Mouse (Mus musculus) midbrain, embryonic 14.5 days (tissue): ENCODE measurements at regions not wholly inside any gene's neighbourhood (a gene's known extent, or its start where the extent isn't known, plus 50 kb on each side); places are given as distances from the start of the nearest gene placed in this dataset.
A peak's percentile ranks its signal among the peaks of the same experiment; 100 is the strongest.
"Not testable (repeated sequence)": the region's sequence is repeated elsewhere in the genome, so short reads cannot be mapped to it uniquely, and the experiment has no call there.

Experiments
- ATAC-seq: fragments of 200-750 bp; cut with Nextera tagmentation; 2 replicates; pipeline ENCODE4 v1.8.0; 2017; ENCODE audit warnings: moderate number of reproducible peaks, moderate library complexity; ENCODE audit not compliant: low FRiP score, low TSS enrichment
- DNase-seq: peaks from one replicate; pipeline ENCODE4 v3.0.0-alpha.2; 2015
- H3K27ac ChIP-seq: fragments of 300-500 bp; sonication (generic); replicated peaks from 2 replicates; pipeline ENCODE4 v1.5.1; 2014; ENCODE audit warnings: mild to moderate bottlenecking, low read depth, low read length, moderate library complexity
- H3K27me3 ChIP-seq: fragments of 300-500 bp; sonication (generic); 2 replicates; pipeline ENCODE4 v1.6.1; 2014; ENCODE audit warnings: low read length, control low read depth, mixed read lengths; ENCODE audit not compliant: control insufficient read depth, insufficient read depth
- H3K36me3 ChIP-seq: fragments of 300-500 bp; sonication (generic); 2 replicates; pipeline ENCODE4 v1.6.1; 2014; ENCODE audit warnings: low read length, control low read depth; ENCODE audit not compliant: control insufficient read depth, insufficient read depth
- H3K4me1 ChIP-seq: fragments of 300-500 bp; sonication (generic); 2 replicates; pipeline ENCODE4 v1.6.1; 2014; ENCODE audit warnings: mild to moderate bottlenecking, antibody characterized with exemption, low read length, control low read depth; ENCODE audit not compliant: control insufficient read depth, insufficient read depth
- H3K4me2 ChIP-seq: fragments of 300-500 bp; sonication (generic); 2 replicates; pipeline ENCODE4 v1.6.1; 2014; ENCODE audit warnings: mild to moderate bottlenecking, low read length, moderate library complexity
- H3K4me3 ChIP-seq: fragments of 300-500 bp; sonication (generic); replicated peaks from 2 replicates; pipeline ENCODE4 v1.5.1; 2014; ENCODE audit warnings: low read depth, low read length
- H3K9ac ChIP-seq: fragments of 300-500 bp; sonication (generic); replicated peaks from 2 replicates; pipeline ENCODE4 v1.6.1; 2014; ENCODE audit warnings: mild to moderate bottlenecking, low read length, moderate library complexity
- H3K9me3 ChIP-seq: fragments of 300-500 bp; sonication (generic); 2 replicates; pipeline ENCODE4 v1.6.1; 2016; ENCODE audit warnings: low read length, control low read depth, mixed read lengths; ENCODE audit not compliant: control insufficient read depth
- WGBS: fragments of 180-500 bp; shearing (Covaris S2); extraction: QIAGEN DNeasy Blood & Tissue Kit; methylation state at CpG from one replicate; pipeline ENCODE4 v1.1.7; 2014; 5-methylcytosine and 5-hydroxymethylcytosine counted together

- H3K36me3 ChIP-seq, H3K27me3 ChIP-seq, H3K4me3 ChIP-seq, H3K4me2 ChIP-seq, H3K27ac ChIP-seq, DNase-seq, H3K4me1 ChIP-seq, ATAC-seq, H3K9ac ChIP-seq, H3K9me3 ChIP-seq: not testable (repeated sequence)
- WGBS, result 88% methylated on average over 4 of the region's 4 CpGs
These were observed 85.6 kb upstream of the Ptprz1 start for GRCm38 (mm10) chr6:22789731-22790130.

GRCm38 (mm10) chr6:22791801-22792200 lies 83.5 kb upstream of the Ptprz1 start:
- Histone ChIP-seq H3K4me1 (peaks cover 17% of the 10 kb centered on the region), H3K27me3 (no peaks in the 10 kb centered on the region)
- no peak for DNase-seq

GRCm38 (mm10) chr6:22792601-22793000 lies 82.7 kb upstream of the Ptprz1 start:
- H3K27ac ChIP-seq, result no peak overlapping the region
- no peak for DNase-seq
- H3K36me3 ChIP-seq, result no peaks in the 10 kb centered on the region
- H3K27me3 ChIP-seq, result no peaks in the 10 kb centered on the region
- no peak overlapping the region for H3K4me2 ChIP-seq
- peaks cover 17% of the 10 kb centered on the region for H3K4me1 ChIP-seq
- H3K4me3 ChIP-seq, result no peak overlapping the region
- no peak for ATAC-seq
- WGBS, result 93% methylated on average over 3 of the region's 3 CpGs
- H3K9me3 ChIP-seq, result no peaks in the 10 kb centered on the region
- H3K9ac ChIP-seq, result no peak overlapping the region

More at GRCm38 (mm10) chr6:22791801-22792200, 83.5 kb upstream of the Ptprz1 start:
- ATAC-seq, result no peak
- H3K27ac ChIP-seq, result no peak overlapping the region
- no peak overlapping the region for H3K4me2 ChIP-seq
- 96% methylated on average over 4 of the region's 4 CpGs for WGBS
- H3K9ac ChIP-seq, result no peak overlapping the region
- H3K9me3 ChIP-seq, result no peaks in the 10 kb centered on the region
- no peak overlapping the region for H3K4me3 ChIP-seq
- H3K36me3 ChIP-seq, result no peaks in the 10 kb centered on the region

GRCm38 (mm10) chr6:22794071-22794721 lies 81.1 kb upstream of the Ptprz1 start:
- Histone ChIP-seq H3K4me1 (peaks cover 17% of the 10 kb centered on the region), H3K9ac (peak overlapping the region; percentile 25; the same call in 1 of the 2 replicates), H3K27me3 (no peaks in the 10 kb centered on the region), H3K27ac (peak overlapping the region; percentile 85), H3K4me2 (peak overlapping the region; percentile 50), H3K4me3 (peak overlapping the region; percentile 1; the same call in 1 of the 2 replicates), H3K9me3 (no peaks in the 10 kb centered on the region), H3K36me3 (no peaks in the 10 kb centered on the region)
- ATAC-seq, result peak; percentile 85
- WGBS, result 3% methylated on average over 12 of the region's 12 CpGs
- peak; percentile 81 for DNase-seq

- ATAC-seq, result peak; percentile 46
- no peaks in the 10 kb centered on the region for H3K27me3 ChIP-seq
- H3K4me2 ChIP-seq, result peak overlapping the region; percentile 50
- H3K4me1 ChIP-seq, result peaks cover 17% of the 10 kb centered on the region
- no peaks in the 10 kb centered on the region for H3K36me3 ChIP-seq
- WGBS, result 9% methylated on average over 3 of the region's 3 CpGs
- DNase-seq, result peak; percentile 56
- H3K4me3 ChIP-seq, result no peak overlapping the region
- H3K27ac ChIP-seq, result peak overlapping the region; percentile 85
- H3K9me3 ChIP-seq, result no peaks in the 10 kb centered on the region
- peak overlapping the region; percentile 25; the same call in 1 of the 2 replicates for H3K9ac ChIP-seq
These were observed 80.5 kb upstream of the Ptprz1 start for GRCm38 (mm10) chr6:22794755-22795154.

- ATAC-seq (peak; percentile 44), DNase-seq (peak; percentile 54)
- H3K4me3 ChIP-seq, result no peak overlapping the region
- H3K4me2 ChIP-seq, result peak overlapping the region; percentile 50; the same call in 1 of the 2 replicates
- H3K4me1 ChIP-seq, result peaks cover 17% of the 10 kb centered on the region
- no peaks in the 10 kb centered on the region for H3K36me3 ChIP-seq
- peak overlapping the region; percentile 85 for H3K27ac ChIP-seq
- no peak overlapping the region for H3K9ac ChIP-seq
- H3K9me3 ChIP-seq, result no peaks in the 10 kb centered on the region
- no peaks in the 10 kb centered on the region for H3K27me3 ChIP-seq
- WGBS, result 15% methylated on average over 6 of the region's 6 CpGs
These were observed 79.9 kb upstream of the Ptprz1 start for GRCm38 (mm10) chr6:22795291-22795860.

GRCm38 (mm10) chr6:22801908-22802307 lies 73.4 kb upstream of the Ptprz1 start:
- H3K36me3 ChIP-seq, result no peaks in the 10 kb centered on the region
- H3K9me3 ChIP-seq, result no peaks in the 10 kb centered on the region
- no peak for DNase-seq
- no peak overlapping the region for H3K4me3 ChIP-seq
- 57% methylated on average over 3 of the region's 3 CpGs for WGBS
- no peak overlapping the region for H3K27ac ChIP-seq
- no peak for ATAC-seq
- H3K27me3 ChIP-seq, result no peaks in the 10 kb centered on the region
- H3K4me1 ChIP-seq, result no peaks in the 10 kb centered on the region
- no peak overlapping the region for H3K4me2 ChIP-seq
- H3K9ac ChIP-seq, result no peak overlapping the region

- Histone ChIP-seq H3K4me3 (no peak overlapping the region), H3K4me1 (no peaks in the 10 kb centered on the region), H3K9me3 (no peaks in the 10 kb centered on the region), H3K27me3 (no peaks in the 10 kb centered on the region), H3K9ac (no peak overlapping the region), H3K27ac (no peak overlapping the region), H3K4me2 (no peak overlapping the region), H3K36me3 (no peaks in the 10 kb centered on the region)
- DNase-seq, result no peak
- no peak for ATAC-seq
- WGBS, result 65% methylated on average over 12 of the region's 12 CpGs
These were observed 72.8 kb upstream of the Ptprz1 start for GRCm38 (mm10) chr6:22802399-22803092.
